In genomic region chr2:137079721-137080320, GRCm38 (mm10) we compare ENCODE assay signal across 13 mouse cellular contexts. TPM values are rescaled to one million over a fixed set of nuclear protein-coding genes. Genes with fewer than 3 reads are reported as not detected.
DNase-seq lines count a peak whose midpoint lies in the region; ATAC-seq lines count a peak whose summit lies in the region.
"Had no signal": no experiment of that assay in that cellular context is flagged by ENCODE, and none has a peak within 500 bp of the region (broad histone marks: within the 10 kb centered on the region; RNA-seq: fewer than 3 reads in every experiment).

No protein-coding gene starts in this region.

- H3K27me3 ChIP-seq in heart, embryonic 13.5 days (replicated peaks) = no peaks in the 10 kb centered on the region
- H3K27me3 ChIP-seq in kidney, embryonic 15.5 days = no peaks in the 10 kb centered on the region

- H3K27ac ChIP-seq in heart, embryonic 13.5 days (replicated peaks) = peak overlapping the region; percentile 29
- H3K27ac ChIP-seq in kidney, embryonic 15.5 days = peak overlapping the region; percentile 34
- H3K27ac ChIP-seq: heart, embryonic 10.5 days; macrophage had no signal

- no peaks in the 10 kb centered on the region for H3K9me3 ChIP-seq in heart, embryonic 13.5 days
- H3K9me3 ChIP-seq in kidney, embryonic 15.5 days (replicated peaks) = no peaks in the 10 kb centered on the region
- H3K9me3 ChIP-seq: heart, embryonic 10.5 days had no signal

- no peak for ATAC-seq in heart, embryonic 13.5 days (ENCODE audit: extremely low read depth, insufficient number of reproducible peaks, low FRiP score, low TSS enrichment)
- ATAC-seq in kidney, embryonic 15.5 days (replicated peaks; ENCODE audit: low FRiP score) = peak; percentile 27; the same call in 1 of the 2 replicates

- peaks cover 26% of the 10 kb centered on the region for H3K4me1 ChIP-seq in heart, embryonic 13.5 days
- peaks cover 30% of the 10 kb centered on the region for H3K4me1 ChIP-seq in kidney, embryonic 15.5 days

- H3K9ac ChIP-seq in heart, embryonic 13.5 days = peak overlapping the region; percentile 11; the same call in 1 of the 2 replicates
- H3K9ac ChIP-seq in kidney, embryonic 15.5 days = no peak overlapping the region

- no peak for DNase-seq in heart, postnatal 10 days
- peak; percentile 35 for DNase-seq in retina, postnatal 1 day
- DNase-seq in retina, embryonic 14.5 days (ENCODE audit: low spot score) = no peak
- DNase-seq in thymus, postnatal 10 days (ENCODE audit: low spot score in 2 of 2) = no peak
- no peak for DNase-seq in thymus, postnatal 0 days (ENCODE audit: low spot score)
- DNase-seq in thymus, postnatal 4 days = no peak
- DNase-seq: cerebellum, adult 8-10 months; left cerebral cortex, postnatal 4 days; thymus, postnatal 25 days had no signal

- H3K4me2 ChIP-seq in heart, embryonic 13.5 days = peak overlapping the region; percentile 20
- no peak overlapping the region for H3K4me2 ChIP-seq in kidney, embryonic 15.5 days

- intact Hi-C loops in heart, postnatal 10 days (cut with DNase I) = no loop called here

- no peak overlapping the region for H3K4me3 ChIP-seq in heart, embryonic 13.5 days
- no peak overlapping the region for H3K4me3 ChIP-seq in kidney, embryonic 15.5 days (replicated peaks)
- H3K4me3 ChIP-seq: heart, embryonic 10.5 days had no signal

- 26% methylated on average over 10 of the region's 10 CpGs for WGBS in heart, embryonic 13.5 days
- WGBS in kidney, embryonic 15.5 days = 26% methylated on average over 10 of the region's 10 CpGs

- peaks cover 24% of the 10 kb centered on the region for H3K36me3 ChIP-seq in heart, embryonic 13.5 days
- H3K36me3 ChIP-seq in kidney, embryonic 15.5 days = peaks cover 25% of the 10 kb centered on the region

RNA-seq across cellular contexts. Expression of gene Jag1, which starts 36.6 kb away (rescaled TPM):
- polyA plus RNA-seq in heart, embryonic 13.5 days (2015; fragmentation: Nextera tagmentation; extraction: Ambion mirVana) = 12.0 and 12.6 TPM in 2 replicates
- 10 to 100 TPM; 17.9 to 20.6 TPM for total RNA-seq in heart, postnatal 10 days (2021)
- polyA plus RNA-seq in kidney, embryonic 15.5 days (2015; fragmentation: Nextera tagmentation; extraction: Ambion mirVana) = 52.2 and 54.6 TPM in 2 replicates
- polyA plus RNA-seq in thymus, postnatal 0 days (2015; fragmentation: Nextera tagmentation; extraction: Ambion mirVana) = 3.5 and 4.2 TPM in 2 replicates
